Mouse (Mus musculus): ENCODE measurements at regions not wholly inside any gene's neighbourhood (a gene's known extent, or its start where the extent isn't known, plus 50 kb on each side); places are given as distances from the start of the nearest gene placed in this dataset.

DNA sequence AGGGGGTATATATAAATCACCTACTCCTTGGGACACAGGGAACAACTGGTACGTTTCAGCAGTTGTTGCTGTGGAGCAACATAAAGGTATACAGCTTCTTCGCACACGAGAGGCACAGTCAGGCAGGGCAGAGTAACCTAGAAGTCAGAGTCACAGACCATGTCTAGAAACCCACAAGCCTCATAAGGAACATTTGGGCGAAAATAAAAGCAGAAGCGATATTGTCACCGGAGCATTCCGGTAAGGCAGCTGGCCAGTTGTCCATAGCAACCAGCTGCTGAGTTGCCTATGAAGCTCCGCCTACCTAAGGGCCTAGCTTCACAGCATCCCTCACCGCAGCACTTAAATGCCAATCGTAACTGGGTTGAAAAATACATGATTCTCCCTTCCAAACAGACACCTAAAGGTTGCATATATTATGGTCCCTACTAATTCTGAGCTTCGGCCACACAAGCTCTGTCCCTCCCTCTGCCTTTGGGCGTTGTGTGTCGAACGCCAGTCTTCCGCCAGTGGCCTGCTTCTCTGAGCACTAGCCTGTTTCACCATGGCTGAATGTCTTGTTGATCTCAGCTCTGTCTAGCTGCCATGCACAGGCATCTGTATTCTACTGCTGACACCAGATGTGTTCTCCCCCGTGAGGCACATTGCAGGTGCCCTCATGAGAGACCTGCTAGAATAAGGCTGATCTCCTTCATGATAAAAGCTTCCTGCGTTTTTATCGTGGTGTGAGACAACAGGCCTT, 165.1 kb upstream of the Mkln1 start:
- peak; percentile 44 for DNase-seq (ENCODE audit: low spot score)
- 49% methylated on average over 18 of the region's 18 CpGs for whole genome bisulfite sequencing

DNA sequence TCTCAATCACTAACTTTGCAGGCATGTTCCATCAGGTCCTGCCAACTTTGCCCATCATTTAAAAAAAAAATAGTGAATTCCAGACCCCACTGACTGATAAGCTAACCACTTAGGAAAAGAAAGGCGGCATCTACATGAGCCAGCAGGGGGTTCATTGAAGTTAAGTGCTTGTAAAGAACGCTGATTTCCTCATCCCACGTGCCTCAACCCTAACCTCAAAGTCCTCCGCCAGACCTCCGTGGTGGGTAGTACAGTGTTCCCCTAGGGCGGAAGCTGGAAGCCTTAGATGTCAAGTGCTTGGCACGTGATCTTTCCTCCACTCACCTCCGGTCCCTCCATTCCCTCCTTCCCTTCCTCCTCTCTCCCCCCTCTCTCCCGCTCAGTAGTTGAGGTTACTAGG, 158.5 kb upstream of the Mkln1 start:
- no peaks in the 10 kb centered on the region for H3K9me3 ChIP-seq (replicated peaks)
- no peak overlapping the region for H3K4me3 ChIP-seq
- no peaks in the 10 kb centered on the region for H3K36me3 ChIP-seq
- H3K27ac ChIP-seq (replicated peaks): no peak overlapping the region
- H3K27me3 ChIP-seq (ENCODE audit: low read depth, poor library complexity, severe bottlenecking): no peaks in the 10 kb centered on the region
- no peaks in the 10 kb centered on the region for H3K4me1 ChIP-seq
- WGBS: 22% methylated on average over 9 of the region's 9 CpGs
- DNase-seq (ENCODE audit: low spot score): no peak

More for the DNA sequence above, 165.1 kb upstream of the Mkln1 start:
- no peaks in the 10 kb centered on the region for H3K9me3 ChIP-seq (replicated peaks)
- H3K4me3 ChIP-seq: peak overlapping the region; percentile 18; the same call in 1 of the 2 replicates
- H3K36me3 ChIP-seq: no peaks in the 10 kb centered on the region
- H3K27me3 ChIP-seq (ENCODE audit: low read depth, poor library complexity, severe bottlenecking): no peaks in the 10 kb centered on the region
- H3K27ac ChIP-seq (replicated peaks): peak overlapping the region; percentile 39; the same call in 1 of the 2 replicates
- peaks cover 13% of the 10 kb centered on the region for H3K4me1 ChIP-seq

DNA sequence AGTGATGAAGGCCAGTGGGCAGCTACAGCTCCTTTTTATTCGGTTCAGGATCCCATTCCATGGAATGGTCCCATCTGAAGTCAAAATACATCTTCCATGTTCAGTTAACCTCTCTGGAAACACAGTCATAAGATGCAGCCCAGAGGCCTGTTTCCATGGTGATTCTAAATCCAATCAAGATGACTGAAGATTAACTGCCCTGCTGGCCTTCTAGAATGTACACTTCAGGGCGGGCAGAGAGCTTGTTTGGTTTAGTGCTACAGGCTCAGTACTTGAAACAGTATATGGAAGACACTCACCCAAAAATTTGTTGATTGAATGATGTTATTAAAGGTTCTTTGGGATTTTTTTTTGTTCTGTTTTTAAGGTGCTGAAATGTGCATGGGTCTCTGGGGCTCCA, 148.0 kb upstream of the Mkln1 start:
- no peak overlapping the region for H3K27ac ChIP-seq (replicated peaks)
- no peaks in the 10 kb centered on the region for H3K27me3 ChIP-seq (ENCODE audit: low read depth, poor library complexity, severe bottlenecking)
- H3K36me3 ChIP-seq: no peaks in the 10 kb centered on the region
- DNase-seq (ENCODE audit: low spot score): no peak
- 72% methylated on average over 2 of the region's 2 CpGs for WGBS
- H3K4me3 ChIP-seq: no peak overlapping the region
- H3K4me1 ChIP-seq: peaks cover 7% of the 10 kb centered on the region
- no peaks in the 10 kb centered on the region for H3K9me3 ChIP-seq (replicated peaks)

DNA sequence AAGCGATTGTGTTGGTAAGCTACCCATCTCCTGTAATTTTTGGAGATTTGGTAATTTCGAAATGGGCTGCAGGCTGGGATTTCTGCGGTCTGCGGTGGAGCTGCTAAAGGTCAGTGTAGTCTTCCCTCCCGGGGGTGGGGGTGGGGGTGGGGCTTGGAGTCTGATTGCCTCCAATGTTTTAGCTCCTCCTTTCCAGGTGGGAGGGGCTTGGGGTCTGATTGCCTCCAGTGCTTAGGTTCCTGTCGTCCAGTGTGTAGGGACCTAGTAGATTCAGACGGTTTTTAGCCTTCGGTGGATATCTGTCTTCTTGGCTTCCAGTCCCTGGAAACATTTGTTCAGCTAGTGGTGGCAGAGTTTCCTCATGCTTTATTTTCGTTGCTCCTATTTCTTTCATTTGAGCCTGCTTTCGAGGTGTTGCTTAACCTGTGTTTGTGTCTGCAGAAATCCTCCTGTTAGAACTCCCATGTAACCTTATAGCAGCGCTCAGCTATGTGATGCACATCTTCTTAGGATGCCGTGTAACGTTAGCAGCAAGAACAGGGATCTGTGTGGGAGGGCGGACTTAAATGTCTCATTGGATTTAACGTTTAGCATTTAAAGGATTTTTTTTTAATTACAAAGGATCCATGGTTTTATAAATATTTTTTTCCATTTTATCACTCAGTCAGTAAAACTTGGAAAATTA, 145.1 kb upstream of the Mkln1 start:
- Histone ChIP-seq H3K36me3 (no peaks in the 10 kb centered on the region), H3K27ac (replicated peaks) (no peak overlapping the region), H3K4me3 (peak overlapping the region; percentile 24), H3K9me3 (replicated peaks) (no peaks in the 10 kb centered on the region), H3K27me3 (ENCODE audit: low read depth, poor library complexity, severe bottlenecking) (no peaks in the 10 kb centered on the region), H3K4me1 (peaks cover 7% of the 10 kb centered on the region)
- WGBS: 31% methylated on average over 15 of the region's 15 CpGs
- peak; percentile 28 for DNase-seq (ENCODE audit: low spot score)

DNA sequence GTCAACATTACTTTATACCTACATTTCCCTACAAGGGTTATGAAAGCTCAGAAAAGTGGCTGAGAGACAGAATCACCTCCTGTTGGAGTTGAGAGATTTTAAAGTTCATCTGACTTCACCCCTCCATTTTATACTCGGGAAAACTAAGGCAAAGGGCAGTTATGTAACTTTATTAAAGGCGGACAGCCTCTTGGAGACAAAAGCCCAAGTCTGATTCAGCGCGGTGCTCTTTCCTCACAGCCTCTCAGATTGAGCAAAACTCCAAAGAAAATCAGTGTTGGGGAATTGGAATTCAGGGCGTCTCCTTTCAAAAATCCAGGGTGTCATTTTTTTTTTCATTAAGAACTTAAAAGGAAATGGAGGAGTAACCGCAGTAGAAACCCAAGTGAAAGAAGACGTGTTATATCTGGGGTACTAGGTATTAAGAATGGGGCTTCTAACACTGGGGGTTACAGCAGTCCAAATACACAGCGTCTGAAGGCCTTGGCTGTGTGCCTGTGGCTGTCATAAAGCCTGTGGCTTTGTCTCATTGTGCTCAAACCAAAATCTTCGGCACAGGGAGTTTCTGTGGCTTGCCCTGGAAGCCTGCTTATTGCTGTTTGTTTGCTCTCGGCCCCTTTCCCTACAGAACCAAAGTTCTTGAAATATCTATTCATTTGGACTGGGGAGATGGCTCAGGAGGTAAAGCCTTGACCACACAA, 137.7 kb upstream of the Mkln1 start:
- H3K9me3 ChIP-seq (replicated peaks): no peaks in the 10 kb centered on the region
- WGBS: 88% methylated on average over 10 of the region's 10 CpGs
- H3K4me1 ChIP-seq: no peaks in the 10 kb centered on the region
- no peak overlapping the region for H3K4me3 ChIP-seq
- no peaks in the 10 kb centered on the region for H3K27me3 ChIP-seq (ENCODE audit: low read depth, poor library complexity, severe bottlenecking)
- no peaks in the 10 kb centered on the region for H3K36me3 ChIP-seq
- no peak overlapping the region for H3K27ac ChIP-seq (replicated peaks)
- no peak for DNase-seq (ENCODE audit: low spot score)

DNA sequence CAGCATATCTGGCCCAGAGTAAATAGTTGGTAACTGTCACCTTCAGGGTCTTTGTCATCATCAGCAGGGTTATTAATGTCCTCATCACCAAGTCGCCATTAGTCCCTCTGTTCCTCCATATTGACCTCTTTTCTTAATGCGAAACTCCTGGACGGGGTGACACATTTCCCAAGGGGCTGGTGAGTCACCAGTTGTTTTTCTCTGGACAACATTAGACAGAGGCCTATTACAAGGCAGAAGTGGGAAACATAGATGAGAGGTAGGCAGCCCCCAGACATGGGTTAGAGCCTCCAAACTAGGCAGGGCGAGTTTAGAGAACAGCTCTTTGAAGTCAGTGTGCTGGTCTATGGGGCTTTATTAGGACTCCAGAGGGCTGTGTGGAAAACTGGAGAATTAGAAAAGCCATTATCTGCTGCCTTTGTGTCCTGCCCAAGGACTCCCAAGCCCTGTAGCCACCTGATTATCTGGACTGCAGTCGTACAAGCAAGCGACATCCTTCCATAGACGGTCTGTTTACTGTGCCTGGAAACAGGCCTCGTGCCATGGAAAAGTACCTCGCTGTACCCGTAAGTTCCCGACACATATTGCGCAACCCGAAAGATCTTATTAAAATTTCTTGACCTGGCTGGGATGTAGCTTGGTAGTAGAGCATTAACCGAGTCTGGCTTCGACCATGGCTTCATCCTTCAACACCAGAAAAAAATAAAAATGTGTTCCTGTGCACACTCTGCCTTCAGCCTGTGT, 136.6 kb upstream of the Mkln1 start:
- Histone ChIP-seq H3K36me3 (no peaks in the 10 kb centered on the region), H3K27ac (replicated peaks) (no peak overlapping the region), H3K4me3 (no peak overlapping the region), H3K4me1 (no peaks in the 10 kb centered on the region), H3K9me3 (replicated peaks) (no peaks in the 10 kb centered on the region), H3K27me3 (ENCODE audit: low read depth, poor library complexity, severe bottlenecking) (no peaks in the 10 kb centered on the region)
- DNase-seq (ENCODE audit: low spot score): no peak
- 91% methylated on average over 15 of the region's 15 CpGs for WGBS

DNA sequence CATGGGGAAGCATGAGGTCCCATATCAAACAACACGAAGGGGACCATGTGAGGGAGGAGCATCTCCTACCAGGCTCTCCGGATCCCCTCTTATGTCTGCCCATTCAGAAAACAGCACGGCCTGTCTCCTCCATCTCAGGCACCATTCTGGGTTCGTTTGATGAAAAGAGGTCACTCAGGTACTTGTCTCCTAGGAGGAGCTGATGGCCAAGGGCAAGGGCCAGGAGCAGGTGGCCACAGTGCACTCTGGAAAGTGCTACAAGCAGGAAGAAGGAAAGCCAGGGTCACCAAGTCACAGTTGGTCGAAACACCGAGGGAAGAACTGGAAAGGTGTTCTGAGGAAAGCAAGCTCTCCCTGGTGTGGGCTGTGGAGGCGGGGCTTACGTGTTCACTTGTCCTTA, 135.9 kb upstream of the Mkln1 start:
- H3K27me3 ChIP-seq (ENCODE audit: low read depth, poor library complexity, severe bottlenecking): no peaks in the 10 kb centered on the region
- 91% methylated on average over 8 of the region's 8 CpGs for WGBS
- no peaks in the 10 kb centered on the region for H3K4me1 ChIP-seq
- no peak overlapping the region for H3K4me3 ChIP-seq
- no peaks in the 10 kb centered on the region for H3K9me3 ChIP-seq (replicated peaks)
- no peak overlapping the region for H3K27ac ChIP-seq (replicated peaks)
- no peak for DNase-seq (ENCODE audit: low spot score)
- no peaks in the 10 kb centered on the region for H3K36me3 ChIP-seq

DNA sequence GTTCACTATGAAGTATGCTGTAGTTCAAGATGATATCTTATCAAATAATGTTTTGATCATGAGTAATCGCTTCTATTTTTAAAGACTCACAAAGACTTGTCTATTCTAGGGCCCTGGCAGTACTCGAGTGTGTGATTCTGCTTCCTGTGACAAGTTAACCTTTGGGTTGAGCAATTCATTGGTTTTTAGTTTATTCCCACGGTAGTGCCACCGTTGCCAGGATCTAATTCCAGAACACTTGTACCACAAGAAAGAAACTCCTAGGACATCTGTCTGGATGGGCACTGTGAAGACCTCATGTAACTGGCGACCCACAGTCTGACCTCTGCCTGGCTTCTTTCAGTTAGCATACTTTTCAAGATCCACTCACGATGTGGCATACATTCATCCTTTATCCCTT, 134.7 kb upstream of the Mkln1 start:
- 89% methylated on average over 6 of the region's 6 CpGs for WGBS
- Histone ChIP-seq H3K4me1 (no peaks in the 10 kb centered on the region), H3K9me3 (replicated peaks) (no peaks in the 10 kb centered on the region)

DNA sequence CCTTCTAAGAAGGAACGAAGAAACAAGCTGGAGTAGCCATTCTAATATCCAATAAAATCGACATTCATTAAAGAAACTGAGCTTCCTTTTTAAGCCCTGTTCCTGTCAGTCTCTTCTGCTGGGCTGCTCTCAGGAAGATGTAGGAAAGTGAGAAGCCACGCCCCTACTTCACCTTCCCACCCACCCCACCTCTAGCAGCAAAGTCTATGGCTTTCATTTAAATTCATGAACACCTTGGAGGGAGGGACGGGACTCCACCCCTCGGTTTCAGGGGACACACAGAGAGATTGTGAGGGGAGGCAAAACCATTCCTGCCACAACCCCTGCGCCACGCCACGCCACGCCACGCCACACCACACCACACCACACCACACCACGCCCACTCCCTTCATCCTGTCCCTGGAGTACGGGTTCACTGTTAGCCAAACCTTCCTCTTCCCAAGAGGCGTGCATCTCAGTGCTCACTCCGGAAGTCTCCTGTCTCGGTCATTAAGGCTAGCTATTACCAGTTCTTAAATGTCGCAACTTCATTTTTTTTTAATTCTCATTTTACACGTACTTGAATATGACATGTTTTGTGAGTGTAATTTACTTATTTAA, 132.0 kb upstream of the Mkln1 start:
- Histone ChIP-seq H3K27ac (replicated peaks) (no peak overlapping the region), H3K36me3 (no peaks in the 10 kb centered on the region), H3K4me1 (no peaks in the 10 kb centered on the region), H3K4me3 (no peak overlapping the region), H3K9me3 (replicated peaks) (no peaks in the 10 kb centered on the region), H3K27me3 (ENCODE audit: low read depth, poor library complexity, severe bottlenecking) (no peaks in the 10 kb centered on the region)
- 75% methylated on average over 17 of the region's 17 CpGs for WGBS
- no peak for DNase-seq (ENCODE audit: low spot score)

More for the DNA sequence above, 134.7 kb upstream of the Mkln1 start:
- DNase-seq (ENCODE audit: low spot score): no peak
- Histone ChIP-seq H3K4me3 (no peak overlapping the region), H3K27ac (replicated peaks) (no peak overlapping the region), H3K36me3 (no peaks in the 10 kb centered on the region), H3K27me3 (ENCODE audit: low read depth, poor library complexity, severe bottlenecking) (no peaks in the 10 kb centered on the region)

DNA sequence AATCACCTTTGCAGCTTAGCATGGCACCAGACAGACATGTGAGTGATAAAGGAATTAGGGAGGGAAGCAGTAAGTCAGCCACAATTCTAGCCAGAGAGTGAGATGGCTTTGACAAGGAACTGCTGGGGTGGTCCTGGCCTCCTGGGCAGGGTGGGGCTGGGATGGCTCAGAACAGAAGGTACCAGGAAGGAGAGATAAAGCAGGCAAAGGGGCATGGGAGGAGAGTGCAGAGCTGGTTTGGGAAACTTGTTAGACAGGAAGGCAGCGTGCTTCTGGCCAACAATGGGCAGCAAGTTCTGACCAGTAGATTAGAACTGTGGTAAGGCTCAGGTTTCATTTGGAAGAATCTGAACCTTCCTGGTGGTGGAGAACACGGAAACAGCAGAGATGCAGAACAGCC, 130.5 kb upstream of the Mkln1 start:
- Histone ChIP-seq H3K4me3 (no peak overlapping the region), H3K4me1 (no peaks in the 10 kb centered on the region), H3K27ac (replicated peaks) (no peak overlapping the region), H3K27me3 (ENCODE audit: low read depth, poor library complexity, severe bottlenecking) (no peaks in the 10 kb centered on the region), H3K36me3 (no peaks in the 10 kb centered on the region), H3K9me3 (replicated peaks) (no peaks in the 10 kb centered on the region)
- WGBS: 81% methylated on average over 2 of the region's 2 CpGs
- DNase-seq (ENCODE audit: low spot score): no peak

DNA sequence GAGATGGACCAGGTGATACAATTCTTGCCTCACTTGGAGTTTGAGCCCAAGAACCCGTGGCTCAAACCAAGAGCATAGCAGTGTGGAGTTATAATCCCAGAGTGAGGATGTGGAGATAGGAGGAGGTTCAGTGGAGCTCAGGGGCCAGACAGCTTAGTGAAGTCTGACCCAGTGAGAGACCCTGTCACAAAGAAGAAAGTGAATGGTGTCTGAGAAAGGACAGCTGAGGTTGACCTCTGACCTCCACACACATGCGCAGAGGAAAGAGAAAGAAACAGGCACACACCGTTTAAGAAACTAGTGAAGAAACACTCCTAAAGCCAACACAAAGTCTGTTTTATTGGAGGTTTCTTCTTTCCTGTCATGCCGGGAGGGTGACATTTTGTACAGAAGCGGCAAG, 124.7 kb upstream of the Mkln1 start:
- Histone ChIP-seq H3K36me3 (no peaks in the 10 kb centered on the region), H3K9me3 (replicated peaks) (no peaks in the 10 kb centered on the region), H3K27me3 (ENCODE audit: low read depth, poor library complexity, severe bottlenecking) (no peaks in the 10 kb centered on the region), H3K4me3 (no peak overlapping the region), H3K27ac (replicated peaks) (no peak overlapping the region), H3K4me1 (peaks cover 14% of the 10 kb centered on the region)
- DNase-seq (ENCODE audit: low spot score): peak; percentile 28
- WGBS: 43% methylated on average over 5 of the region's 5 CpGs

DNA sequence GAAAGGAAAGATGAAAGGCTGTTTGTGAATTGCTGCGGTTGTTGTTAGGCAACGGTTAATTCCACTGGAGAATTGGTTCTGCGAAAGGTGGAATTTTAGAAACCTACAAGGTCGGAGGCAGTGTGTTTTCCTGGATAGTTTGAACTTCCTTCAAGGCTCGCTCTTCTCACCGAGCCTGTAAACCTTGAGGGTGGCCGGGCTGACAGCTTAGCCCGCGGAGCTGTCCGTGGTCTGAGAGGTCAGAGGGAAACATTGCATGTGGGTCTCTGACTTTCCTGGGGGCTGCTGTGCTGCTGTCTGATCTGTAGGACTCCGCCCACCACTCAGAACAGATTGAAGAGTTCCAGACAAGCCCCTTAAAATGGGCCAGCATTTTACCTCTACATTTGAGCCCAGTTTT, 124.3 kb upstream of the Mkln1 start:
- H3K9me3 ChIP-seq (replicated peaks): no peaks in the 10 kb centered on the region
- H3K4me1 ChIP-seq: peaks cover 14% of the 10 kb centered on the region
- H3K27ac ChIP-seq (replicated peaks): no peak overlapping the region
- 28% methylated on average over 11 of the region's 11 CpGs for WGBS
- H3K36me3 ChIP-seq: no peaks in the 10 kb centered on the region
- DNase-seq (ENCODE audit: low spot score): peak; percentile 34
- H3K4me3 ChIP-seq: no peak overlapping the region
- H3K27me3 ChIP-seq (ENCODE audit: low read depth, poor library complexity, severe bottlenecking): no peaks in the 10 kb centered on the region
